Mouse (Mus musculus): ENCODE results near the gene Gm49339. TPM values are rescaled to one million over a fixed set of nuclear protein-coding genes. Genes with fewer than 3 reads are reported as not detected.
"Not testable (repeated sequence)": the region's sequence is repeated elsewhere in the genome, so short reads cannot be mapped to it uniquely, and the experiment has no call there.

The Gm49339 gene
- polyA plus RNA-seq (2015; fragmentation: Nextera tagmentation; extraction: Ambion mirVana): not detected in 2 replicates

GRCm38 (mm10) chr10:51480397-51480796, at the start of gene Gm49339, which contains the start of gene Lilr4b:
Gene Gm49339, plus strand, starts transcription at chr10:51480612.
Gene Lilr4b, plus strand, starts transcription at chr10:51480632.
- not testable (repeated sequence) for H3K4me1 ChIP-seq; ATAC-seq (replicated peaks)
- WGBS: 93% methylated on average over 1 of the region's 3 CpGs

DNA sequence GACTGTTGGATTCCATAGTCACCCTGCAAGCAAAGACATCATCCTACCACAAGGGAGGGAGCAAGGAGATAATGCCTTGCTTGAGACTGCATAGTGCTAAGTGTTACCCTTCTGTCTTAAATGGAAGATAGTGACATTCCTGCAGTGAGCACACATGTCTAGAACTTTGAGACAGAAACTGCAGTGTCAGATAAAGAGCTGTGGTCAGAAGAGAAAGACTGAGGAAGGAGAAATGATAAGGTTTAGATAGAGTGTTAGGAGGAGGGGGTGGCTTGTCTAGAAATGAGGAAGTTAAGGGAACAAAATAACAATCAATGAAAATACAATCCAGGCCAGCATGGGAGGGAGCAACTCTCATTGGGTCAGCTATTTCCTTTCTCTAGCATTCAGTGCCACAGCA, 47.5 kb upstream of the Gm49339 start:
- Histone ChIP-seq H3K4me2 (replicated peaks) (no peak overlapping the region), H3K9me3 (no peaks in the 10 kb centered on the region), H3K27me3 (no peaks in the 10 kb centered on the region), H3K4me3 (no peak overlapping the region), H3K27ac (replicated peaks) (no peak overlapping the region), H3K36me3 (no peaks in the 10 kb centered on the region), H3K4me1 (no peaks in the 10 kb centered on the region), H3K9ac (replicated peaks) (no peak overlapping the region)
- ATAC-seq (replicated peaks): no peak

More at GRCm38 (mm10) chr10:51480397-51480796, at the start of gene Gm49339, which contains the start of gene Lilr4b:
- not testable (repeated sequence) for H3K9me3 ChIP-seq; H3K4me2 ChIP-seq (replicated peaks); H3K36me3 ChIP-seq; H3K4me3 ChIP-seq; H3K27ac ChIP-seq (replicated peaks); H3K27me3 ChIP-seq; H3K9ac ChIP-seq (replicated peaks)

GRCm38 (mm10) chr10:51435684-51436083, 44.7 kb upstream of the Gm49339 start:
- WGBS: 86% methylated on average over 3 of the region's 3 CpGs
- no peaks in the 10 kb centered on the region for H3K36me3 ChIP-seq
- no peaks in the 10 kb centered on the region for H3K27me3 ChIP-seq
- no peak overlapping the region for H3K9ac ChIP-seq (replicated peaks)
- no peaks in the 10 kb centered on the region for H3K9me3 ChIP-seq
- H3K4me1 ChIP-seq: no peaks in the 10 kb centered on the region
- ATAC-seq (replicated peaks): no peak
- no peak overlapping the region for H3K27ac ChIP-seq (replicated peaks)
- H3K4me3 ChIP-seq: no peak overlapping the region
- no peak overlapping the region for H3K4me2 ChIP-seq (replicated peaks)

DNA sequence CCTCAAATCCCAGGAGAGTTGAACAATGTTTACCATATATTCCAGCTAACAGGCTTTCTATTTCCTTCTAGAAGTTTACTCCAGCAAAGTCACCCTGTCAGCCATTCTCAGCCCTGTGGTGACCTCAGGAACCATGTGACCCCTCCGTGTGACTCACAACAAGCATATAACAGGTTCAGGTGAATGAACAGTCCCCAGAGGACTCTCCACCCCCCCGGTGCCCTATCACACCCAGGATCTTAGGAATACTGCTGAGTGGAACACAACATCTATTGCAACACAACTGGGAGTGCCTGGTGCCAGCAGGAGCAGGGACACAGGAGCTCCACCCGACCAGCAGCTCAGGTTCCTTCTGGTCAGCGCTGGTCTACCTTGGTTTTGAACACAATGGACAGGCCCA, 28.8 kb upstream of the Gm49339 start:
- Histone ChIP-seq H3K27ac (replicated peaks) (no peak overlapping the region), H3K27me3 (no peaks in the 10 kb centered on the region), H3K4me1 (no peaks in the 10 kb centered on the region), H3K9ac (replicated peaks) (no peak overlapping the region), H3K9me3 (no peaks in the 10 kb centered on the region), H3K4me2 (replicated peaks) (no peak overlapping the region), H3K4me3 (no peak overlapping the region), H3K36me3 (no peaks in the 10 kb centered on the region)
- WGBS: 80% methylated on average over 4 of the region's 4 CpGs
- ATAC-seq (replicated peaks): no peak

- Histone ChIP-seq H3K4me3 (no peak overlapping the region), H3K27me3 (no peaks in the 10 kb centered on the region), H3K27ac (replicated peaks) (no peak overlapping the region), H3K4me2 (replicated peaks) (no peak overlapping the region), H3K9ac (replicated peaks) (no peak overlapping the region), H3K36me3 (no peaks in the 10 kb centered on the region), H3K9me3 (no peaks in the 10 kb centered on the region), H3K4me1 (no peaks in the 10 kb centered on the region)
- no peak for ATAC-seq (replicated peaks)
- WGBS: 89% methylated on average over 1 of the region's 1 CpGs
Observed at GRCm38 (mm10) chr10:51453616-51454298, 26.7 kb upstream of the Gm49339 start.

DNA sequence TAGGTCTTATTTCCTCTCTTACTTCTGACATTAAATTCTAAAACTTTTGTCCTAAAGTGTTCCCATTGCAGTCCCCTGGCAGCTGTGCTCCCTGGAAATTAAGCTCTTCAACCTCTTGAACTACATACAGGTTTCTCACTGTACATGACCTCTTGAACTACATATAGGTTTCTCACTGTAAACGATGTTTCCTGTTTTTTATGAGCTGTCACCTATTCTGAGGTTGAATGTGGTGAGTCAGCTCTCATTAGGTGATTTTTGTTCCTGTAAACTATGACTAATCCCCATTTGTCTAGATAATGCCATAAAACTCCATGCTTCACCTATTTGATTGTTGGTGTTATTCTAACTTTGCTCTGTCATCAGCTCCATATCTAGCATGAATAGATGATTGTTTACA, 26.0 kb upstream of the Gm49339 start:
- H3K27me3 ChIP-seq: no peaks in the 10 kb centered on the region
- H3K4me2 ChIP-seq (replicated peaks): no peak overlapping the region
- no peaks in the 10 kb centered on the region for H3K9me3 ChIP-seq
- no peak for ATAC-seq (replicated peaks)
- WGBS: 93% methylated on average over 1 of the region's 1 CpGs
- H3K27ac ChIP-seq (replicated peaks): no peak overlapping the region
- no peak overlapping the region for H3K9ac ChIP-seq (replicated peaks)
- no peak overlapping the region for H3K4me3 ChIP-seq
- H3K36me3 ChIP-seq: no peaks in the 10 kb centered on the region
- no peaks in the 10 kb centered on the region for H3K4me1 ChIP-seq

DNA sequence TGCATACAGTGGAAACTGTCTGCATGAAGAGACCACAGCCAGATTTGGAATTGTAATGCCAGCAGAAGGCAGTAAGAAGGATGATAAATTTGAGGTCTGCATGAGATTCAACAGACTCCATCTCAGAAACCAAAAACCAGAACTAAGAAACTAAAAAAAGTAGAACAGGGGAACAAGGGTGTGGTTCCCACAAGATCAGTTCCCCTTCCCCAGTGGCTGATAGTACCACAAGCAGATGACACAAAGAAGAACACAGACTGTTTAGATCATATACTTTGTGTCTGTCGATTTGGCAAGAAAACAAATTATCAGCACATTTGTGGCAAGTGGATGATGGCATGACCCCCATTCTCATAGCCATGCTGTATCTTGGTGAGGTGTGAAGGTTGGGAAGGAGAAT, 24.6 kb upstream of the Gm49339 start:
- Histone ChIP-seq H3K27me3 (no peaks in the 10 kb centered on the region), H3K4me3 (no peak overlapping the region), H3K4me2 (replicated peaks) (no peak overlapping the region), H3K36me3 (no peaks in the 10 kb centered on the region), H3K9me3 (no peaks in the 10 kb centered on the region), H3K4me1 (no peaks in the 10 kb centered on the region), H3K9ac (replicated peaks) (no peak overlapping the region), H3K27ac (replicated peaks) (no peak overlapping the region)
- no peak for ATAC-seq (replicated peaks)
- WGBS: 92% methylated on average over 1 of the region's 1 CpGs

GRCm38 (mm10) chr10:51456369-51456768, 24.0 kb upstream of the Gm49339 start:
- no peaks in the 10 kb centered on the region for H3K36me3 ChIP-seq
- ATAC-seq (replicated peaks): no peak
- 88% methylated on average over 4 of the region's 4 CpGs for WGBS

DNA sequence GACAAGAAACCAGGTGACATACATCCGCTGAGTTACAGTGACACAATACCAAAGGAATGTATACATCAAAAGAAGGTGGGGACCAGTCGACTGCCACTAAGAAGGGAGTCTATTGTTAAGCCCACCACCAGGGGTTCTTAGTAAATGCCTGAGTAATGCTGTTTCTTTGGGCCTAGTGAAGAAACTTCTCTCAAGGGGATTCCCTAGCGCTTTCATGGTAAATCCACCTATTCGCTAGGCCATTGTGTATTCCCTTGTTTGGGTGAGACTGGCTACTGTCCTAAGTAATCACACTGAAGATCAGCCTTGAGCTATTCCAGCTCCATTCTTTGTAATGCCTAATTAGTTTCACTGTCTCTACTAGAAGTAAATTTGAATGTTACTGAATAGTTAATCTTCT, 16.6 kb upstream of the Gm49339 start:
- H3K4me1 ChIP-seq; ATAC-seq (replicated peaks); H3K27me3 ChIP-seq; H3K4me3 ChIP-seq; H3K36me3 ChIP-seq; H3K9ac ChIP-seq (replicated peaks); H3K9me3 ChIP-seq; H3K4me2 ChIP-seq (replicated peaks); H3K27ac ChIP-seq (replicated peaks): not testable (repeated sequence)
- WGBS: 16% methylated on average over 4 of the region's 4 CpGs

More at GRCm38 (mm10) chr10:51456369-51456768, 24.0 kb upstream of the Gm49339 start:
- Histone ChIP-seq H3K27me3 (no peaks in the 10 kb centered on the region), H3K4me1 (no peaks in the 10 kb centered on the region), H3K4me3 (no peak overlapping the region), H3K9ac (replicated peaks) (no peak overlapping the region), H3K9me3 (no peaks in the 10 kb centered on the region), H3K4me2 (replicated peaks) (no peak overlapping the region), H3K27ac (replicated peaks) (no peak overlapping the region)

- ATAC-seq (replicated peaks); H3K4me1 ChIP-seq; H3K27ac ChIP-seq (replicated peaks); H3K36me3 ChIP-seq; H3K9ac ChIP-seq (replicated peaks); H3K27me3 ChIP-seq; H3K9me3 ChIP-seq; H3K4me3 ChIP-seq; H3K4me2 ChIP-seq (replicated peaks): not testable (repeated sequence)
- no CpG with 5 or more reads among the region's 2 CpGs for WGBS
Observed at GRCm38 (mm10) chr10:51490691-51491090, 10.3 kb downstream of the Gm49339 start, which contains the start of gene Lilrb4a. Gene Lilrb4a, plus strand, starts transcription at chr10:51490956.

DNA sequence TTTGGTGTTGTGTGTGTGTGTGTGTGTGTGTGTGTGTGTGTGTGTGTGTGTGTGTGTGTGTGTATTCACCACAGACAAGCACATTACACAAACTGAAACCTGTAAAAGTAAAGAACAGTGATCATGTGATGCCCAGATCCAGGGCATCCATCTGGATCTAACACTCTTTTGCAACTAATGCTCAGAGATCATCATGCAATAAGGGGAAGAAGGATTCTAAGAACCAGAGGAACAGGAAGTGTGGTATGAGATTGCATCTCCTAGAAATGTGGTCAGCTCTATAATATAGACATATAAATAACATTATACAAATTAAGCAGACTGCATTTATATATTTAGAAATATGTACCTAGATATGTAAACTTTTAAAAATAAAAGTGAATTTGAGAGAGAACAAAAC, 39.6 kb downstream of the Gm49339 start:
- Histone ChIP-seq H3K4me3 (no peak overlapping the region), H3K9ac (replicated peaks) (no peak overlapping the region), H3K36me3 (no peaks in the 10 kb centered on the region), H3K9me3 (no peaks in the 10 kb centered on the region), H3K27ac (replicated peaks) (no peak overlapping the region), H3K27me3 (no peaks in the 10 kb centered on the region), H3K4me2 (replicated peaks) (no peak overlapping the region), H3K4me1 (no peaks in the 10 kb centered on the region)
- ATAC-seq (replicated peaks): no peak

GRCm38 (mm10) chr10:51521453-51521852, 41.0 kb downstream of the Gm49339 start:
- Histone ChIP-seq H3K4me1 (no peaks in the 10 kb centered on the region), H3K9ac (replicated peaks) (no peak overlapping the region), H3K27ac (replicated peaks) (no peak overlapping the region), H3K9me3 (no peaks in the 10 kb centered on the region), H3K36me3 (no peaks in the 10 kb centered on the region), H3K4me2 (replicated peaks) (no peak overlapping the region), H3K27me3 (no peaks in the 10 kb centered on the region), H3K4me3 (no peak overlapping the region)
- no peak for ATAC-seq (replicated peaks)

DNA sequence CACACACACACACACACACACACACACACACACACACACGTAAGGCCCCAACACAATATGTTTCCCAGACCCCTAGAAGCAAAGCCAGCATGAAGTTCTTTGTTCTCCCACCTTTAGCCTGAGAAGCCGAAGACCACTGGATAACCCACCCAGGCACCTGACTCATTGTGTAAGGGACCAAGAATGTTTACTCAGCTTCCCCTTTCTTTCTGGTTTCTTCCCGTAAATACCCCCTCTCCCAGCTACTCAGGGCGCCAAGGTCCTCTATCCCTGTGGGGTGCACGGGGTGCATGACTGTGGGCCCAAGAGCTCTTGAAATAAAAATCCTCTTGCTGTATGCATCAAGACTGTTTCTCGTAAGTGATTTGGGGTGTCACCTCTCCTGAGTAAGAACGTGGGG, 45.7 kb downstream of the Gm49339 start:
- Histone ChIP-seq H3K4me1 (no peaks in the 10 kb centered on the region), H3K9ac (replicated peaks) (no peak overlapping the region), H3K9me3 (no peaks in the 10 kb centered on the region), H3K27ac (replicated peaks) (no peak overlapping the region), H3K4me3 (no peak overlapping the region), H3K27me3 (no peaks in the 10 kb centered on the region), H3K4me2 (replicated peaks) (no peak overlapping the region), H3K36me3 (no peaks in the 10 kb centered on the region)
- 74% methylated on average over 7 of the region's 7 CpGs for WGBS
- no peak for ATAC-seq (replicated peaks)
